Mouse (Mus musculus) C2C12 (cell line): ENCODE measurements at regions not wholly inside any gene's neighbourhood (a gene's known extent, or its start where the extent isn't known, plus 50 kb on each side); places are given as distances from the start of the nearest gene placed in this dataset.

Source experiments
- CEBPB ChIP-seq: IDR thresholded peaks from one replicate; pipeline ENCODE4 v1.6.1; 2011; ENCODE audit warnings: low read depth, mild to moderate bottlenecking, control low read depth, moderate library complexity
- CTCF ChIP-seq: IDR thresholded peaks from one replicate; pipeline ENCODE4 v1.5.1; 2011; ENCODE audit not compliant: control insufficient read depth, insufficient read depth, insufficient read length
- FOSL1 ChIP-seq: IDR thresholded peaks from one replicate; pipeline ENCODE4 v1.8.0; 2011; ENCODE audit warnings: mild to moderate bottlenecking, low read length; ENCODE audit not compliant: poor library complexity, insufficient read depth, severe bottlenecking
- MAX ChIP-seq: IDR thresholded peaks from one replicate; pipeline ENCODE4 v1.6.1; 2011; ENCODE audit warnings: mild to moderate bottlenecking, control low read depth
- MYOD1 ChIP-seq: IDR thresholded peaks from one replicate; pipeline ENCODE4 v1.6.1; 2011; ENCODE audit warnings: low read depth; ENCODE audit not compliant: control insufficient read depth, insufficient read length
- MYOG ChIP-seq: IDR thresholded peaks from one replicate; pipeline ENCODE4 v1.6.1; 2011; ENCODE audit not compliant: control insufficient read depth, insufficient read length; ENCODE audit errors: extremely low read depth
- USF1 ChIP-seq: IDR thresholded peaks from one replicate; pipeline ENCODE4 v1.6.1; 2011; ENCODE audit warnings: low read depth, mild to moderate bottlenecking, control low read depth, moderate library complexity

- TF ChIP-seq CTCF, result no peak
- no peak for TF ChIP-seq MYOG
- TF ChIP-seq MYOD1, result no peak
- TF ChIP-seq MAX, result no peak
- TF ChIP-seq USF1, result no peak
- TF ChIP-seq CEBPB, result no peak
- no peak for TF ChIP-seq FOSL1
Observed at GRCm38 (mm10) chr8:5472582-5472981, 367.4 kb upstream of the Slc10a2 start.
